Mouse (Mus musculus) heart, postnatal 14 days (tissue): ENCODE results near the gene Sh3bgrl2. TPM values are rescaled to one million over a fixed set of nuclear protein-coding genes. Genes with fewer than 3 reads are reported as not detected.

Experiments
- DNase-seq, 2 experiments: peaks; one replicate each; pipeline ENCODE4 v3.0.0; 2021 to 2022
- intact Hi-C: fragments of 180-260 bp; cut with DNase I; formaldehyde crosslinking; loops from one replicate; pipeline ENCODE4 v1.15.1; 2025
- total RNA-seq, 2 experiments: library from RNA; stranded (reverse); gene quantifications; 2 replicates each; pipeline ENCODE4 v1.2.3; 2021

Sh3bgrl2 gene
- total RNA-seq, 2 experiments from 2014 or later: 7.2 TPM

- DNase-seq: no peak
- intact Hi-C loops: no loop called here
These were observed 111.0 kb downstream of the Sh3bgrl2 start for GRCm38 (mm10) chr9:83659081-83659480.

DNA sequence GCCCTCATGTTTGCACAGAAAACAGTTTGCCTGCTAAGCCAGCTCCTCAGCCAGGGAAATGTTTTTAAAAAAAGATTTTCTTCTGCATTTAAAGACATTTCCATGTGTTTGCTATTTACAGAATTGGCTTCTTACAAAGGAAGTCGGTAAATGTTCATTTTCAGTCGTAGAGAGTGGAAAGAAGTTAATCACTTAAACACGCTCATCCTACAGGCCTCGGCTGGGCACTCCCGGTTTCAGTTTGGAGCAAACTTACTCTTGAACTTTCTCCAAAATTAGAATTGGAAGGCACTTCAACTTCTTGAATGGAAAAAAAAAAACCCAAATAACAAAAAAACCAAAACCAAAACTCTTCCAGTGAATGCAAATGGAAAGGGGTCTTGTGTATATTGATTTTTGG, 113.7 kb downstream of the Sh3bgrl2 start:
- no peak for DNase-seq
- intact Hi-C loops: no loop called here

GRCm38 (mm10) chr9:83663981-83664897, 116.1 kb downstream of the Sh3bgrl2 start:
- intact Hi-C loops: no loop called here
- DNase-seq: no peak

- intact Hi-C loops: no loop called here
- no peak for DNase-seq
These were observed 116.8 kb downstream of the Sh3bgrl2 start for GRCm38 (mm10) chr9:83664951-83665350.

DNA sequence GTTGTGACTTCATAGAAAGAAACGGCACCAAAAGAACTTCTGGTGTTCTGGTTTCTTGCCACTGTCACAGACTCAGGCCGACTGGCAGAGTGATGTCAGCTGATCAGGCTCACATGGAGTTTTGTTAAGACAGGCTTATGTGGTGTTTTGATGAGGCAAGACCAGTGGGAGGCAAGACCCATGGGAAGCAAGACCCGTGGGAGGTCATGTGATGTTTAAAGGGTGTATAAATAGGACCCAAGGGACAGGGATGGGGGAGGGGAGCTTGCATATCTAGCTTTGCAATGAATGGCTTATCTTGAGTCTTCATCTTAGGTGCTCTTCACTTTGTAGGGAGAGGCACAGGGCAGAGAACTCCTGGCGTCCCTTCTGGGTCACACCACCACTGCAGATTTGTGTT, 118.9 kb downstream of the Sh3bgrl2 start:
- DNase-seq: no peak
- intact Hi-C loops: no loop called here

- no peak for DNase-seq
- intact Hi-C loops: no loop called here
These were observed 131.5 kb downstream of the Sh3bgrl2 start for GRCm38 (mm10) chr9:83679626-83680025.

- no peak for DNase-seq
- intact Hi-C loops: no loop called here
These were observed 133.8 kb downstream of the Sh3bgrl2 start for GRCm38 (mm10) chr9:83681661-83682655.

DNA sequence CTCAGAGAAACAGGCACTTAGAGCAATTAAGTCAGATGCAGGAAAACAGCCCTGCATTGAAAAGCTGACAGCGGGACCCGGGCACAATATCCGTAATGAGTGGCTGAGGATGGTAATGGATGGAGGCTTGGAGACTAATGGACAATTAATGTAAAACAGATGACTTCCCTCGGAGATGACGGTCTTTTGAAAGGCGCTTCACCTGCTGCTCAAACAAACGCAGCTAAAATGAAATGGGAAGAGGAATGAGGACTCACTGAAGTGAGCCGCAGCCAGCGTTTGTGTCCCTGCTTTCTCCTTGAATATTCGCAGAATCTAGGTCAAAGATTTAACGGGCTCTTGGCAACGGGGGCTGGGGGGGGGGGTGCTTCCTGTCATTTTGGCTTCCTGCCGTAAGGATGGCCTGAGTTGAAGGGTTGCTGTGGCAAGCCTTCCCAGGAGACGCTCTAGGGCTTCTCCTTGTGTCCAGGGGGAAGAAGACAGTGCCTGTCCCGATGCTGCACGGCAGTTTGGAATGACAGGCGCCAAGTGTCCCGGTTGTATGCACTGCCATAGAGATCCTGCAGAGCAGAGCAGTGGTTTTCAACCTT, 138.5 kb downstream of the Sh3bgrl2 start:
- peak in 1 of 2 experiments; percentile 8 for DNase-seq
- intact Hi-C loops: no loop called here

GRCm38 (mm10) chr9:83687904-83688303, 139.8 kb downstream of the Sh3bgrl2 start:
- peak; percentile 14 to 29 for DNase-seq
- intact Hi-C loops: no loop called here

Other genes starting within 250 kb of the Sh3bgrl2 start
- 1 to 10 TPM; 3.4 to 4.8 TPM for gene Lca5, start 107.2 kb upstream of the Sh3bgrl2 start, total RNA-seq